Comparison of ENCODE assay signal across 19 mouse cellular contexts in the genomic region with DNA sequence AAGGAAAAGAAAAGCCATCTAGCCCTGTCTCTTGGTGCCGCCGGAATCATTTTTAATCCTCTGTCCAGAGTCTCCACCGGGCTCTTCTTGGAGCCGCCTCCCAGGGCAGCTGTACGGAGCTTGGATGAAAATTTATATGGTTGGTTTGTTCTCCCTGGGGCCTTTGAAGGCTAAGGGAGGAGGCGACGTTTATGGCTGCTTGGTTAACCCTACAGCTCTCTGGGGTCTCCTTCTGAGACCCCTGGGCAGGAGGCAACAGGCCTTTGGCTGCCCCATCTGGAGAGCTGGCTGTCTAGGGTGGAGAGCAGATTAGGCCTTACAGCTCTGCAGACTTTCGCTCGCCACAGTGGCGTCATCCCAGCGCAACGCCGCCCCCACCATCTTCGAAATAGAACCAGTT.
"Had no signal": no experiment of that assay in that cellular context is flagged by ENCODE, and none has a peak within 500 bp of the region (broad histone marks: within the 10 kb centered on the region; RNA-seq: fewer than 3 reads in every experiment).

No protein-coding gene starts in this region.

- H3K9me3 ChIP-seq: liver, embryonic 13.5 days; liver, embryonic 15.5 days; lung, embryonic 15.5 days; megakaryocyte, embryonic 14.5 days; midbrain, embryonic 10.5 days; midbrain, embryonic 12.5 days; midbrain, embryonic 15.5 days; neural tube, embryonic 13.5 days; stomach, embryonic 15.5 days had no signal

- H3K4me1 ChIP-seq: liver, embryonic 13.5 days; liver, embryonic 15.5 days; lung, embryonic 15.5 days; megakaryocyte, embryonic 14.5 days; midbrain, embryonic 10.5 days; midbrain, embryonic 15.5 days had no signal

- H3K27me3 ChIP-seq: liver, embryonic 13.5 days; liver, embryonic 15.5 days; lung, embryonic 15.5 days; megakaryocyte, embryonic 14.5 days; midbrain, embryonic 12.5 days; midbrain, embryonic 15.5 days; stomach, embryonic 15.5 days had no signal

- H3K4me3 ChIP-seq: liver, embryonic 13.5 days; liver, embryonic 15.5 days; lung, embryonic 15.5 days; megakaryocyte, embryonic 14.5 days; midbrain, embryonic 10.5 days; midbrain, embryonic 12.5 days; midbrain, embryonic 15.5 days; neural tube, embryonic 13.5 days; stomach, embryonic 15.5 days had no signal

- H3K27ac ChIP-seq: liver, embryonic 13.5 days; liver, embryonic 15.5 days; lung, embryonic 15.5 days; macrophage; midbrain, embryonic 10.5 days; midbrain, embryonic 12.5 days; midbrain, embryonic 15.5 days; neural tube, embryonic 13.5 days; stomach, embryonic 15.5 days; stomach, postnatal 0 days had no signal

- H3K36me3 ChIP-seq: liver, embryonic 13.5 days; liver, embryonic 15.5 days; lung, embryonic 15.5 days; midbrain, embryonic 10.5 days; midbrain, embryonic 12.5 days; midbrain, embryonic 15.5 days; neural tube, embryonic 13.5 days; stomach, embryonic 15.5 days had no signal

- DNase-seq: liver, embryonic 13.5 days; liver, postnatal 0 days; lung, adult 2 months; lung, postnatal 14 days; lung, postnatal 36 days; right cerebral cortex, postnatal 14 days; thymus, adult 2 months; thymus, postnatal 25 days; thymus, postnatal 4 days had no signal
